Mouse (Mus musculus): Measurements from ENCODE around the gene Olfr433.
"Not testable (repeated sequence)": the region's sequence is repeated elsewhere in the genome, so short reads cannot be mapped to it uniquely, and the experiment has no call there.

Gene Olfr433

DNA sequence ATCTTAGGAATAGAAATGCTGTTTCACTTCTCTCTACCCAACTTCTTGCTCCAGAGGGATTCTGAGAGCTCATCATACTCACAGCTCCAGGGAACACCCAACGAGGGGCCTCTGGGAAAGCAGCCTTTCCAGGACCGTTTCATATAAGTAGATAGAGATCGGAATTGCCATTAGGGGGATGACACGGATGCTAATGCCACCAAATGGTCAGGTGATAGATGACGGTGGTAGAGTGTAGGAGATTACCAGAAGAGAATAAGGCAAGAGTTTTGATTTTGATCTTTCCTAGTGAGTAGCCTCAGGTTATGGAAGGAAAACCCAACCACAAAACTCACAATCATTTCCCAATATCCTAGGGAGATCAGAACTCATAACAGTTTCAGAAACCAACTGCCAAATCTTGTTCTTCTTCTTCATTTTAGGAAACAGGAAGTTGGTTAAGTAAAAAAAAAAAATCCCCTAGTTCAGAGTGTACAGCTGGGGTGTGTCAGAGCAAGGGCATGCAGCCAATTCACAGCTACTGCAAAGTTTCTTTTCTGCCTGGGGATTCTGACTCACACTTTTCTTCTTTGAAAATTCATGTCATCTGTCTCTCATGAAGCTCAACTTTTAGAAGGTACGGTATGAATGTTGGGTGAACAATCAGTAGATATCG is at the start of gene Olfr433:
Gene Olfr433, plus strand, starts transcription at position 183 of the 655 bp plus-strand sequence.
- DNase-seq = no peak

DNA sequence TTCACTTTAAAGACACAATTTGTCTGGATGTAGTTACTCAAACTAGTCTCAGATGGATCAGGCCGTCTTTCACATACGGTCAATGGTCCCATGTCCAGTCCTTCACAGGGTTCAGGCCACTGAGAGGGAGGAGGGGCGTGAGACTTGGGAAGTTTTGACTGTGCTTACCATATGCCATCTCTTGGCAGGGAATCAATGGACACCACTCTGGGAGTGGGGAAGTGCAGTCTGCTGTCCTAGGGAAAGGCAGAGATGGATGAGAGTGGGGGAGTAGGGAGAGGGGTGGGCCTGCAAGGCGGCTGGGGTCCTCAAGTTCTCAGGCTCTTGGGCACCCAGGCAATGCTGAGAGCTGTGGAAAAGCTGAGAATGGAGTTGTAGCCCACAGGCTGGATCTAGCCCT is 45.5 kb upstream of the Olfr433 start:
- DNase-seq = peak; percentile 34 to 38

DNA sequence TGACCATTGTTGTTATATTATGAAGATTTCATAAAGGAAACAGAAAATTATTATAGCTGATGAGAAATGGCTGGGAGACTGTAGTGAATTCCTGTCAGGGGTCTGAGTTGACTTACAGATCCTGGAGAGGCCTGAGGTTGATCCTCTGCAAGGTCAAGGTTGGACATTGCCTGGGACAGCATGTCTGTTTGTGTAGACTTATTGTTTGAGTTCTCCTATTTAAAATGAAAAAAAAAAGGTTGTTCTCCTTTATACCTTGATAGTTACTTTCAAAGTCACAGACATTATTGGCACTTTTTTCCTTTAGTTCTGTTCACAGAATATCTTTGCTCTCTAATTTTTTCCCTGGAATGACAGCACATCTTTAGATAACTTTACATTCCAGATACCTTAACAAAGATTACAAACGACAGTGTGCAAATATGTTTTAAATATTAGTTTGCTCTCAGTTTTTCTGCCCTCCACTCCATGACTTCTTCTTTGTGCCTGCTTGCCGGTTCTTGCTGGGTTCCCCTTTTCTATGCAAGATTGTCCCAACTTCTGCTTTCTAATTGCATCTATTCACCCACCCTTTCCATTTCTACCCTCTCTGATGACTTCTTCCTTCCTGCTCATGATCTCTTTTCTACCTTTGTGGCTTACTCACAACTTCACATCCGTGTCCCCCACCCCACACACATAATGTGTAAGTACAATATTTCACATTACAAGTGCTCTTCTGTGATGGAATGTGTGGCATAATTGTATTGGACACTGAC is 36.0 kb upstream of the Olfr433 start:
- not testable (repeated sequence) for DNase-seq

DNA sequence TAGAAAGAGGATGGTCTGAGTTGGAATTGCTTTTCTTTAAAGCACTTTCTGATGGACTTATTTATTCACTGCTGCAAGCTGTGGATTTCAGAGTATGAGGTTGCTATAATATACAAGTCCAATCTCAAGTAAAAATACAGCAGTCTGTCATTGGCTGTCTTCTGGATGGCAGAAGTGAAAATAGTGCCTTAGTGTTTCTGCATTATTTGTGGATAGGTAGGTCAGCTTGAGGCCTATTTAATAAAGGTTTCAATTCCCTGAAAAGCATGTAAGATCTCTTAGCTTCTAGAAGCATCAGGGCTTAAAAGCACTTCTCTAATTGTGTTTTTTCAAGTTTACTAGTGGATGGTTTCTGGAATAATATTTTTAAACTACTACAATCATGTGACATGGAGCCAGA is 33.5 kb upstream of the Olfr433 start:
- not testable (repeated sequence) for DNase-seq

DNA sequence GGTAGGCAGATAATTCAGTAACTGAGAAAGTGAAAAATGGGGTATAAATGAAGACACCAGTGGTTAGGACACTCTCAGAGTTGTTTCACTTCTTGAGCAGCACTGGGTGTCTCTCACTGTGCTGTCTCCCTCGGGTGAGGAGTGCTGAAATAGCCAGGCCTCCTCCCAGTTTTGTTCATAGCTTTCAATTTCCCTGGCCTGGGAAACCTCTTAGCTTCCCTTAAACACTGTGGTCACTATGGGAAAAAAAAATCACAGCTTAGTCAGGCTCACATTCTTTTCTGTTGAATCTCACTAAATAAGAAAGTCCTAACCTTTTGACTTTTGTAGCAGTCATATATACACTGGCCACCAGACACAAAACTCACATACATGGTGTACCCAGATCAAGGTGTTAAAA is 8.8 kb upstream of the Olfr433 start, which contains the start of gene Ifi205:
Gene Ifi205, minus strand, starts transcription at position 113 of the 400 bp plus-strand sequence.
- DNase-seq = no peak

DNA sequence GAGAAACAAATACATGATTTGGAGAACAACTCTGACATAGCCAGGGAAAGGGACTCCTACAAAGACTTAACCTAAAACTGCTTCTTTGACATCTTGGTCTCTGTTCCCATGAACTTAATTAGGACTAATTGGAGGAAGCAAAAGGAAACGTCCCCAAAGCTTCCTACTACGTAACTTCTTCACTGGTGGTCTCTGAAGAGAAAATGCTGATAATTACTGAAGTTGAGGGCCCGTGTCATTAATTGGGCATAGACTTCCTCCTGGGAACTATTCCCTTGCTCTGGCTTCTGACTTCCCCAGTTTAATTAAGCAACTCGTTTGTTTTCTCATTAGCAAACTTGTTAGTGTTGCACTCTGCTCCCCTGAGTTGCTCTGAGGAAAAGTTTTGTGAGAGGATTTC is 4.7 kb upstream of the Olfr433 start:
- no peak for DNase-seq

DNA sequence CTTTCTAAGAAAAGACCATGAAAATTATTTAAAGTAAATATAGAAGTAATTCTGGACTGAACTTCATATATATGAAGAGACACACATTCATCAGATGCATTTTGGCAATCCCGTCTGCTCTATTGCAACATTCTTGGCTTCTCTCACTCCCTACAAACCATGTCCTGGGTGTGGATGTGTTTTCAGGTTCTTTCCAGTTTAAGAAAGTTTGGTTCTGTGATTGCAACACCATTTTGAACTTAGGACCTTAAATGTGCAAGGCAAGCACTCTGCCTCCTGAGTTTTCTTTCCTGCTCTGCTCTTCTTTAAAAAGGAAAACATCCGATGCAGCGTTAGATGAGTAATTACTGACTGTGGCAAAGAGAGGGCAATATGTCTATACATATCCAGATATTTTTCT is 2.0 kb upstream of the Olfr433 start:
- no peak for DNase-seq

DNA sequence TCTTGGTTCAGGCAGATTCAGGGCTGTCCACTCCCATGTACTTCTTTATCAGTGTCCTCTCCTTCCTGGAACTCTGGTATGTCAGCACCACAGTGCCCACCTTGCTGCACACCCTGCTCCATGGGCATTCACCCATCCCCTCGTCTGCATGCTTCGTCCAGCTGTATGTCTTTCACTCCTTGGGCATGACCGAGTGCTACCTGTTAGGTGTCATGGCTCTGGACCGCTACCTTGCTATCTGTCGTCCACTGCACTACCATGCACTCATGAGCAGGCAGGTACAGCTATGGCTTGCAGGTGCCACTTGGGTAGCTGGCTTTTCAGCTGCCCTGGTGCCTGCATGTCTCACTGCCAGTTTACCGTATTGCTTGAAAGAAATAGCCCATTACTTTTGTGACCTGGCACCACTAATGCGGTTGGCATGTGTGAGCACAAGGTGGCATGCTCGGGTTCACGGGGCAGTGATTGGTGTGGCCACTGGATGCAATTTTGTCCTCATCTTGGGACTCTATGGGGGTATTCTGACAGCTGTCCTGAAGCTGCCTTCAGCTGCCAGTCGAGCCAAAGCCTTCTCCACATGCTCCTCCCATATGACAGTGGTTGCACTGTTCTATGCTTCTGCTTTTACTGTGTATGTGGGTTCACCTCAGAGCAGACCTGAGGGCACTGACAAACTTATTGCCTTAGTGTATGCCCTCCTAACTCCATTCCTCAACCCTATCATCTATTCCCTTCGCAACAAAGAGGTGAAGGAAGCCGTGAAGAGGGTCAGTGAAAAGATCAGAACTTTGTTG is 1.8 kb downstream of the Olfr433 start:
- DNase-seq = not testable (repeated sequence)

DNA sequence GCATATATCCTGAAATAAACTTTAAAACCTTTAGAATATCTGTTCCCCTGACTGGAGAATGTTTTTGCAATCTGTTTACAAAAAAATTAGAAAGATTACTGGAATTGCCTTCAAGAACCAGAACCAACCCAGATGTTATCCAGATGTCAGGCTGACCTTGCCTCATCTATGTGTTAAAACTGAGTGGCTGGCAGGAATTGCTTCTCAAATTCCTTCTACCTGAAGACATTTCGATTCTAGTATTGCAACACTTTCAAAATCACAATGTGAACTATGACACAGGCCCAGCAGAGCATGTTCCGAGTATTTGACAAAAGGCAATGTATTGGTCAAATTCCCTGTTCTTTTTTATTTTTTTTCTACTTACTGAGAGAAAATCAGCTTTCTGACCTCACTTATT is 3.9 kb downstream of the Olfr433 start:
- DNase-seq = no peak

DNA sequence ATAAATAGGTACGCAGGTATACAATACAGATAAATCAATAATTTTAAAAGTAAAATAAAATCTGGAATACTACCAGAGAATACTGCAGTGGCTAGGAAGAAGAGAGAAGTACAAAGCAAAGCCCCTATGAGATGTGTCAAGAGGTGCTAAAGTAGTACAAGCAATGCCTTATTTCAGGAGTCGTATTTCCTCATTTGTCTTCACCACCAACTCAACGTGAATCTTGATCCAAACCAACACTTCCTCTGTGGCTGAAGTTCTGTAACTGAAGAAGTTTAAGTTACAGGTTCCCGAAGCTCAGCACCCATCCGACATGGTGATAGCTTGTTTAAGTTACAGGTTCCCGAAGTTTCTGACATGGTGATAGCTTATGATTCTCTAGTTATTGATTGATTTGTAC is 7.7 kb downstream of the Olfr433 start:
- not testable (repeated sequence) for DNase-seq

DNA sequence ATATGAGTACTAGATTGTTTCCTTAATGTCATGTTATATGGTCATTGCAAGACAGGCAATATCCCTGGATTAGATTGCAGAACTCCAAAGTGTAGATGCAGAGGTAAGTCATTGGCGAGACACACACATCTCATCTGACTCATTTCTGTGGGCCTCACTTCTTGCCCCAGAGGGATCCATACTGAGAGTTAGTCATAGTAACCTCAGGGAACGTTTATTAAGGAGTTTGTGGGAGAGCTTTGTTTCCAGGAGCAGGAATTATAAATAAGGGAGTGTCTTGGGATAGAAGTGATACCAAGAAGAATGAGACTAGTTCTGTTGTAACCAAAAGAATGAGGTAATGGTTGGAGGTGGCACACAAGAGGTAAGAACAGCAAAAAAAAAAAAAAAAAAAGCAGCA is 8.4 kb downstream of the Olfr433 start, which contains the start of gene Olfr432:
Gene Olfr432, plus strand, starts transcription at position 313 of the 400 bp plus-strand sequence.
- DNase-seq = no peak

DNA sequence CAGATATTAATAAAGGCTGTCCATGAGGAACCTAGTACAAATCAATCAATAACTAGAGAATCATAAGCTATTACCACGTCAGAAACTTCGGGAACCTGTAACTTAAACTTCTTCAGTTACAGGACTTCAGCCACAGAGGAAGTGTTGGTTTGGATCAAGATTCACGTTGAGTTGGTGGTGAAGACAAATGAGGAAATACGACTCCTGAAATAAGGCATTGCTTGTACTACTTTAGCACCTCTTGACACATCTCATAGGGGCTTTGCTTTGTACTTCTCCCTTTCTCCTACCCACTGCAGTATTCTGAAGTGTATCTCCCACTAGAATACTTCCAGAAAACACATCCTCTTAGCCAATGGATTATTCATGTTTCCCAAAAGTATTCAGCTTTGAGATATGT is 8.9 kb downstream of the Olfr433 start:
- DNase-seq = not testable (repeated sequence)

DNA sequence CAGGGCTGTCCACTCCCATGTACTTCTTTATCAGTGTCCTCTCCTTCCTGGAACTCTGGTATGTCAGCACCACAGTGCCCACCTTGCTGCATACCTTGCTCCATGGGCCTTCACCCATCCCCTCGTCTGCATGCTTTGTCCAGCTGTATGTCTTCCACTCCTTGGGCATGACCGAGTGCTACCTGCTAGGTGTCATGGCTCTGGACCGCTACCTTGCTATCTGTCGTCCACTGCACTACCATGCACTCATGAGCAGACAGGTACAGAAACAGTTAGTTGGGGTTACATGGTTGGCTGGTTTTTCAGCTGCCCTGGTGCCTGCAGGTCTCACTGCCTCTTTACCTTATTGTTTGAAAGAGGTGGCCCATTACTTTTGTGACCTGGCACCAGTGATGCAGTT is 10.0 kb downstream of the Olfr433 start:
- no peak for DNase-seq

DNA sequence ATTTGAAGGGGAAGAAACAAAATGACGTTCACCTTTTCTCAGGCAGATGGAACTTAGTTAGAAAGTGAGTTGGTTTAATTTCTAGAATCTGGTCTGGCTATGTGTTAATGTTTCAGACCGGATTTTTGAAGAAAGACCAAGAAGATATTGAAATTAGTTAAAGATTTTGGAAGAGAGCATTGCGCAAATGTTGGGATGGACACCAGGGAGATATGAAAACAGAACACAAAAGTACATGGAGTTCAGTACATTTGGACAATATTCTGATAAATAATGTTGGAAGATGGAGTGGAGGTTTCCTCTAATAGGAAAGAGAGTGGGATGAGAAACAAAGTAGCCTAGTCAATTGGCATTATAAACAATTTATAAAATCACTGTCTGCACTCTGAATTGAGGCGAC is 11.0 kb downstream of the Olfr433 start:
- no peak for DNase-seq

DNA sequence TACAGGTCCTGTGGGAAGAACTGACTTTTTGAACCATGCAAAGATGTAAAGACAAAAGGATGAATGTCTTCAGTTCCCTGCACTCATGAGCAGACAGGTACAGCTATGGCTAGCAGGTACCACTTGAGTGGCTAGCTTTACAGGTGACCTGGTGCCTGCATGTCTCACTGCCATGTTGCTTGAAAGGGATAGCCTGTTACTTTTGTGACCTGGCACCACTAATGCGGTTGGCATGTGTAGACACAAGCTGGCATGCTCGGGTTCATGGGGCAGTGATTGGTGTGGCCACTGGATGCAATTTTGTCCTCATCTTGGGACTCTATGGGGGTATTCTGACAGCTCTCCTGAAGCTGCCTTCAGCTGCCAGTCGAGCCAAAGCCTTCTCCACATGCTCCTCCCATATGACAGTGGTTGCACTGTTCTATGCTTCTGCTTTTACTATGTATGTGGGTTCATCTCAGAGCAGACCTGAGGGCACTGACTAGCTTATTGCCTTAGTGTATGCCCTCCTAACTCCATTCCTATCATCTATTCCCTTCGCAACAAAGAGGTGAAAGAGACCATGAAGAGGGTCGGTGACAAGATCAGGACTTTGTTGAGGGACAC is 11.5 kb downstream of the Olfr433 start:
- DNase-seq = no peak

DNA sequence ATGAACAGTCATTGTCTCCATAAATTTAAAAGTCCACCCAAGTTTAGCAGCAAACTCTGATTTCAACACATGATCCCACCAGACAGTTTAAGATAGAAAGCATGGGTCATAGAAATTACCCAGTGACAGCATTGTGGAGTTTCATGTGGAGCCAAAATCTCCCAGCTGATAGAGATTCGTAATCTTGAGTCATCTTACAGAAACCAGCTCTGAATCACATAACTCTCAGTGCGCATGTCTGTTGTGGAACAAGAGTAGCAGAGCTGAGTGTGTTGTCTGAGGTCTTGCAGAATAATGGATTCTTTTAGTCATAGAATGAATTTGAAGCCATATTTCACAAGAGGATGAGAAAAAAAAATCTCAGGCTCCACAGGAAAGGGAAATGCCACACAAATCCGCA is 12.5 kb downstream of the Olfr433 start:
- no peak for DNase-seq

DNA sequence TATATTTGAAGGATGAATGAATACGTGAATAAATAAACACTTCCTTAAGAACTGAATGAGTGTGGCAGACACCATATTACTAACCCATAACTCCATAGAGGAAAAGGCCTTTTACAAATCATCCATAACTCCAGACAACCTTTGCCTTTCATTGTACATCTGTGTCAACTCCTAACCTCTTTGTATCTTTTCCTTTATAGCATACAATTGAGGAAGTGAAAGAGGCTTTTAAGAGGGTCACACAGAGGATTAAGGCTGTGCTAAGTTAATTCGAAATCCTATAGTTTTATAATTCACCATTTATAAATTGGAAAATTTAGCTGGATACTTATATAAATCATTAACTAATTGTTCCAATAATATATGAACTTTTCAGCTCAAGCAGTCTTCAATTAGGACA is 14.7 kb downstream of the Olfr433 start:
- no peak for DNase-seq

DNA sequence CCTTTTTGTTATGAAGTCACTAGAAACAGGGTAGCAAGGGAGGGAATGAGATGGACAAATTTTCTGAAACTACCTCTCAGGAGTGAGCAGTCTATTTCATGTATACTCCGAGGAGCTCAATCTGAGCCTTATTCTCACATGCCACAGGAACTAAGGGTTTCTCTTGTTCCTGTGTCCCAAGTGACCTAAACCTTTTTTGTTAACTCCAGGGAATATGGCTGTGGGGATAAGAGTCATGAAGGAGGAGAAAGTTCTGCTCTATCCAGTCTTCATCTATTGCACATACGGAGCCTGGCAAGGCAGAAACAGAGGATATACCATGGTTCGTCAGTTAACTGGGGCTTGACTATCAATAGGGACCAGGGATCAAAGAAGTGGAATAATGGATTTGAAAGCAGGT is 25.8 kb downstream of the Olfr433 start, which contains the start of gene Olfr430:
Gene Olfr430, plus strand, starts transcription at position 301 of the 400 bp plus-strand sequence.
- DNase-seq = no peak

DNA sequence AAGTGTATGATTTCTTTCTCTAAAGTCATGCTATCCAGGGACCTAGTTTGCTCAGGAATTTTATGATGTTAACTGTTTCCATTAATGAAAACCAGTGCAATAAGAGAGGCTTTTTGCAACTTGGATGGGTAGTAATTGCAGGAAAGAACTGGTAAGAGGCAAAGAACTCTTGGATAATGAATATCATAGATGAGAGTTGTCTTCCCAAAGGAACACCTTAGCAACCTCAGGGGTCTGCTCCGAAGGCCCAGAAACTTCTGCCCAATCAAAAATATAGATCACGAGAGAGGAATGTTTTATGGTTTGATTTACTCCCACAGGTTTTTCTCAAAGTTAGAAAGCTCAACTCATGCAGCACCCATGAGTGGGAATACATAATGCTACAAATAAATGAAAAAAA is 43.5 kb downstream of the Olfr433 start, which contains the start of gene Olfr429:
Gene Olfr429, plus strand, starts transcription at position 301 of the 400 bp plus-strand sequence.
- DNase-seq = no peak
